Mouse (Mus musculus): Measurements from ENCODE around the gene Nav2. TPM values are rescaled to one million over a fixed set of nuclear protein-coding genes. Genes with fewer than 3 reads are reported as not detected.

Nav2 gene
- total RNA-seq, 2 experiments from 2014 or later, result 116 to 131 TPM

DNA sequence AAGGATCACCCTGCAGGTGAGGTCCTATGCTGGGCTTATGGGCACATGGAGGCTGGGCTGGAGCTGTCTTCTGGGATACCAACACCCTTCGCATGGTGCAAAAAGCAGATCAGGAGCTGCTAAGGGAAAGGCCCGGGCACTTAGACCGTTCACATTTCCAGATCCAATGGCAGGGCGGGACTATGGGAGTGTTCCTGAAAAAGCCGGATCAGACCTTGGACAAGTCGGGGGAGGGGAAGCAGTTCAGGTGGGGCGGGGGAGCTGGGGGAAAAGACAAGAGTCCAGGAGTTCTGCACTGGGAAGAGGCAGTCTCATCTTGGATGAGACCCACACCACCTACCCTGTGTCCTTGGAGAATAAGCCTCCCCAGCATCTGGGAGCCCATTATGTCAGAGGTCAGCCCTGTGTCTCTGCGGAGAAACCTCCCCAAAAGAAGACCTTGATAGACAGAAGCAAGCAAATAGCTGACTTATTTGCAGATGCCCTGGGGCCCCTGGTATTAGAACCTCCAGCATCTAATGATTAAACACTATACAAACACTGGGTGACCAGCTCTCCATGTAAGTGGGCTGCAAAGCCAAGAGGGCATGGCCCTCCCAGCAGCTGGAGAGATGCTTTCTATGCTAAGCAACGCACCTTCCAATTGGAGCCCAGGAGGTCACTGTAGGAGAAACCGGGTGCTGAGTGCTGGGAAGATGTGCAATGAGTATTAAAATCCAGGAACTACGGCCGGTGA is 597.7 kb downstream of the Nav2 start:
- intact Hi-C loops (cut with DNase I), result no loop called here
- DNase-seq (ENCODE audit: extremely low spot score in 1 of 2, low spot score in 2 of 2), result no peak

DNA sequence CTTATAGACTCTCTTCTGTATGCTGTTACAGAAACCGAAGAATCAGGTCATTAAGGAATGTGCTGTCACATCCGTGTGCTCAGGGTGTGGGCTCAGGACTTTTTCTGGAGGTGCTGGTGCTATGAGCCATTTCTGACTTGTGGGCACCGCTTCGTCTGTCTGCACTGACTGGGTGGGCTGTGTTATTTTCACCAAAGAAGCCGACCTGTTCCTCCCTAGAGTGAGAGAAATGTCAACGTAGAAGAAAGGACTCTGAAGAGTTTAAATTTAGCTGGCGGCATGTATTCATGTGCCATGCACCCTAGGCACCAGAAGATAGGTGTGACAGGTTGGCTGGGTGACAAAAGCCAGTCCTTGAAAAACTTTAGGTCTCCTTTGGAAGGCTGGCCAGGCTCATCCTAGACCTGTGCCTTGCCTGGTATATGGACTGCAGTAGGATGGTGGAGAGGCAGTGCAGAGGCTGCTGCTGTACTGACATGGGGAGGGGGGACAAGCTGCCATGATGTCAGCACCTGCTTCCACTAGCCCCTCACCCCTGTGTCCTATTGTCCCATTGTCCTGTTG is 599.5 kb downstream of the Nav2 start:
- intact Hi-C loops (cut with DNase I), result no loop called here
- no peak for DNase-seq (ENCODE audit: extremely low spot score in 1 of 2, low spot score in 2 of 2)

DNA sequence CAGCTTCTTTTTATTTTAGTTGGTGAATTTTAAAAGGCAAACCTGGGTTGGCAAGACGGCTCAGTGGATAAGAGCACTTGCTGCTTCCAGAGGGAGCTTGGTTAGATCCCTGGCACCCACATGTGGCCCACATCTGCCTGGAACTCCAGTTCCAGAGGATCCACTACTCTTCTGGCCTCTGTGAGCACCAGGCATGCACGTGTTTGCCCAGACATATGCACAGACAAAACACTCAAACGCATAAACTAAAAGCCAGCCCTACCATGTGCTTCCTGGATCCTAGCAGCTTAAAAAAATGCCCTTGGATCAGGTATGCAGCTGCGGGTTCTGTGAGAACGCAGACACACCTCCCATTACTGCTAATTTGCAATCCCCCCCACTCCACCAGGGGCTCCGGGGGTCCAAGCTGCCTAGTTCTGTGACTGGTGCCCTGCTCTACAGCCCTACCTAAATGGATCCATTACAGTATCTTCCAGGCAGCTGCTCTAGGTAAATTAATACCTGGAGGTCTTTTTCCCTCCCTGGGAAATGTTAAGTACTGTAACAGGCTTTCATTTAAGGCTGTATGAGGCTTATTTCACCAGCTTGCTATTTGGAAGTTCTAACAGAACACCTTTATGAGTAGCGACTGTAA is 603.4 kb downstream of the Nav2 start:
- intact Hi-C loops (cut with DNase I), result no loop called here
- DNase-seq (ENCODE audit: extremely low spot score in 1 of 2, low spot score in 2 of 2), result no peak

DNA sequence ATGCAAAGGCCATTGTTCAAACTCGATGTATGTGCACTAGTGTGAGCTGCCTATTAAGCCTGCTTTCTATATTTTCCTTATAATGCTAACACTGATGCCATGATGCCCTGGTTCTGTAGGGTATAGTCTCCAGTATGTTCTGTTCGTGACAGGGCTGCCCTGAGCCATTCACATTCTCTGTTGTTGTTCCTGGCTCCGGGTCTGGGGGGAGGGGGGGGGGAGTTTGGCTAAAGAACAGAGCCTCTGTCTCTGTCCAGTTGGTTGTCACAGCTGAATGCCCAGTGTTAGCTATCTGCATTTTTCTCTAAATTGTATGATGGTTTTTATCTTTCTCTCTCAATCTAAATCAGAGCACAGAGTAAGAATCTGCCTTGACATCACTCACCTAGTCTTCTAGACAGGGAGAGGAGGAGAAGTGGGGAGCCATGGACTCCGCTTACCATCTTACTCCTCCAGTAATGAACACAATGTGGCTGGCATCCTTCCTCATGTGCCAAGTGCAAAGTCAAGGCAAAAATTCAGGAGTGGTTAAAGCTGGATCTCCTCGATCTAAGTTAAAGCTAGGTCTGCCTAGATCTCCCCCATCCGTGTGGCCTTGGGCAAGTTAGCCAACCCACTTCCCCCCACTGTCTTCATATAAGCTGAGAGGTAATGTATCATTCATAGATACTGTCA is 605.4 kb downstream of the Nav2 start:
- intact Hi-C loops (cut with DNase I), result no loop called here
- DNase-seq (ENCODE audit: extremely low spot score in 1 of 2, low spot score in 2 of 2), result no peak

DNA sequence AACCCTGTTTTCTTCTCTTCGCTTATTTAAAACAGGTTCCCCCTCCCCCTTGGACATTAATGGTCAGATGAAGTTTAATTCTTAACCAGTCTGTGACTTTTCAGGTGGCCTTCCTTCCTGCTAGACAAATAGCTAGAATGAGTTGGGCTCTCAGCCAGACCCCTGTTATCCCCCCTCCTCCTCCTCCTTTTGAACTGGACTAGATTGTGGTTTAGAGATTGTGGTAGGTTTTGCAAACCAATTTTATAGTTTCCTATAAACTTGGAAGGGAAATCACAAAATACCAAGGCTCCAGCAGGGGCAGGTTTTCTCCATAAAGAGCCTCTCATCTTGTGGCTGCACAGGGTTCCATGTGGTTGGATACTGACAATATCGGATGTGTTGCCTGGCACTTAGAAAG is 606.5 kb downstream of the Nav2 start:
- DNase-seq (ENCODE audit: extremely low spot score in 1 of 2, low spot score in 2 of 2), result no peak
- intact Hi-C loops (cut with DNase I), result no loop called here

DNA sequence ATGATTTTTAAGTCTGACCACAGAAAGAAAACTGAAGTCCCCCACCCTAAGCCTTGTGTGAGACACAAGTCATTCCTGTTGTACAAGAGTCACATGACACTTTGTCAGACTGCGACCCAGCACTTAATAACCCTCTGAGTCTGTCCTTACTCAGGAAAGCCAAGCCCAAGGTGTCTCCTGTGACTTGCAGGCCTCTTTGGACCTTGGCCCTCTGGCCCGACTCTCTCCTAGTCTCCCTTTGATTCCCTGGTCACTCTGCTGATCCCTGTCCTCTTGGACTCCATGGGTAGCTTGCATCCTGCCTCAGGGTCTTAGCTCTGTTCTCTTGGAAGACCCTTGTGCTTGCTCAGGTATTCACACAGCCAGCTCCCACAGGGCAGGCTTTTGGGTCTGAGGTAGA is 612.0 kb downstream of the Nav2 start:
- intact Hi-C loops (cut with DNase I), result no loop called here
- DNase-seq (ENCODE audit: extremely low spot score in 1 of 2, low spot score in 2 of 2), result no peak

DNA sequence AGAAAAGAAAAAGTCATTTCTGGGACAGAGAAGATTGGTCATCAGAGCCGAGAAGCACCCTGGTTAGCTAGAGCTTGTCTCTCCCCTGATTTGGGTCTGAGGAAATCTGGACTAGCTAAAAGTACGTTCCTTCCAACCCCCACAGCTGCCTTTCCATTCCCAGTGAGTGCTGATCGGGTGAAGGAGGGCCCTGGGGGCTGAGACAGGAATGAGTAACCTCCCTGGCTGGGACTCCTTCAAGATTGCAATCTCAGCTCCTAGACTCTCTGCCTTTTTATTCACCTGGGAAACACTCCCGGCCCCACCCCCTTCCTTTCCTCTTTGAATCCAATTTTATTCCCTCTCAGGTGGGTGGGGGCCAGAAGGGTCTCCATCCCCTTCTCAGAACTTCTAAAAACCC is 612.8 kb downstream of the Nav2 start:
- DNase-seq (ENCODE audit: extremely low spot score in 1 of 2, low spot score in 2 of 2), result no peak
- intact Hi-C loops (cut with DNase I), result no loop called here

DNA sequence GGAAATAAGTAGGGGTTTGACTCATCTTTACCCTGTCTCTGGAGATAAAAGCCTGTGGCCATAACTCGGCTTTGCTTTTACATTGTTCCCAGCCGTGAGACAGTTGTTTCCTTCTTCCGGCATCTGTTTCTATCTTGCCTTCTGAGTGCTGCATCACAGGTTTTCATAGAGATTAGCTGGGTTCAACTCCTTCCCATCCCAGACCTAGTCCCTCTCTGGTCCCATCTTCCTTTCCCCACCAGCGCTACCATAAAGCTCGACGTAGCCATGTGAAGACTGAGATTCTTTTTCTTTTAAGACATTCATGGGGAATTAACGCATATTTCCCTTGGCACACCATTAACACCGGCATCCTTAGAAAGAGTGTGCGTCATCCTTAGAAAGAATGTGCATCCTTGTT is 613.5 kb downstream of the Nav2 start:
- intact Hi-C loops (cut with DNase I), result no loop called here
- DNase-seq (ENCODE audit: extremely low spot score in 1 of 2, low spot score in 2 of 2), result no peak

DNA sequence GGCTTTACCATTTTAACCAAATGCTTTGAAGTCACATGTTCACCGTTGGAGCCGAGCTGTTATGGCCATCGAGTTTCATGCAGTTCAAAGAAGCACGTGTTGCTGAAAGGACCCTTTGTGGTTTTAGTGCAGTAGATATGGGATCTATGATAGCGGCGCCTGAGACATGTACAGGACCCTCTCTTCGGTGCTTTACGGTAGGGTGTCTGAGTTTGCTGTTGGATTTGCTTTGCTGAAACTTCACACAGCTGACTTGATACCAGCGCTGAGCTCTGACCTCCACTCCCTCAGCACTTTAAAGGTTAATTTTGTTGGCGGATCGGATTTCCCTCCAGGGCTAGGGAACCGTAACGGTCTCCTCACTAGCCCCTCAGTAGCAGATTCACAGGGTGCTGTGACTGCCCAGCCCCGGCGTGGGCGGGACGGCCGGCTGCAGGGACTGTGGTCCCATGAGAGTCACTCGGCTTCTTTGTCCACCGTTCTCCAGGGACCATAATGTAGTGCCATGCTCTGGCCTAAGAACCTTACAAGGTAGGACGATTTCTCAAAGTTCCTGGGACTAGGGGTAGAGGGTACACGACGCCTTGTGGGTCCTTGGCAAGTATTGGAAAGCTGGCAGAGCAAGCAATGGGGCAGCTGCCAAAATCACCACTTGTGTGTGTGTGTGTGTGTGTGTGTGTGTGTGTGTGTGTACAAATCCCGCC is 614.0 kb downstream of the Nav2 start:
- intact Hi-C loops (cut with DNase I), result no loop called here
- no peak for DNase-seq (ENCODE audit: extremely low spot score in 1 of 2, low spot score in 2 of 2)

DNA sequence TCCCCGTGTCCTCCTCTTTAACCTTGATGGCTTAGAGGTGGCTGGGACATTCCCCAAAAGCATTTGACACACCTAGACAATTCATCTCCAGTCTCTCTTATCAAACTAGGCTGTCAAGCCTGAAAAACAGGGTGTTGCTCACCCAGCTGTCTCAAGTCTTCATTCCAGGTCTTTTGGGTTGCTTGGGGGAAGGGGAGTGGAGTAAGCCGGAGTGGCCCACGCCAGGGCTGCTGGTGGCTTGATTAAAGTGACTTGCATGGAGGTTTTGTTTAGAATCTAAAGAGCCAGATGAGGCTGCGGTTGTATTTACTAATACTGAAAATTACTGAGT is 614.6 kb downstream of the Nav2 start:
- DNase-seq (ENCODE audit: extremely low spot score in 1 of 2, low spot score in 2 of 2), result no peak
- intact Hi-C loops (cut with DNase I), result no loop called here

DNA sequence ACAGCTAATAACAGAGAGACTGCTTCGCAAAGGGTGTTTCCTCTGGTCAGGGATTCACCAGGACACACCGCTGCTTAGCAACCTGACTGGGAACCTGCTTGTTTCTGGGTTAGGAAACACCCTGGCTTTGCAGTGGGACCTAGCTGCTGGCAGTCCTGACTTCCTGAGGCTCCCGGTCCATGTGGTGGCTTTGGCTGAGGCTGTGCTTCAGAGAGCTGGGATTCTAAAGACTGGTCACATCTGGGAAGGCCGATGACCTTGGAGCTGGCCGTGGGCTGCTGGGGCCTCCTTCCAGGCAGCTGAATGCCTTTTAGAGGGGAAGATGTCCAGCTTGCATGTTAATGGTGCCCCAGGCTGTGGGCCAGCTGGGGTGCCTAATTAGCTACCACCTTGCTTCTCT is 615.2 kb downstream of the Nav2 start:
- intact Hi-C loops (cut with DNase I), result no loop called here
- DNase-seq (ENCODE audit: extremely low spot score in 1 of 2, low spot score in 2 of 2), result peak in 1 of 2 experiments; percentile 48

DNA sequence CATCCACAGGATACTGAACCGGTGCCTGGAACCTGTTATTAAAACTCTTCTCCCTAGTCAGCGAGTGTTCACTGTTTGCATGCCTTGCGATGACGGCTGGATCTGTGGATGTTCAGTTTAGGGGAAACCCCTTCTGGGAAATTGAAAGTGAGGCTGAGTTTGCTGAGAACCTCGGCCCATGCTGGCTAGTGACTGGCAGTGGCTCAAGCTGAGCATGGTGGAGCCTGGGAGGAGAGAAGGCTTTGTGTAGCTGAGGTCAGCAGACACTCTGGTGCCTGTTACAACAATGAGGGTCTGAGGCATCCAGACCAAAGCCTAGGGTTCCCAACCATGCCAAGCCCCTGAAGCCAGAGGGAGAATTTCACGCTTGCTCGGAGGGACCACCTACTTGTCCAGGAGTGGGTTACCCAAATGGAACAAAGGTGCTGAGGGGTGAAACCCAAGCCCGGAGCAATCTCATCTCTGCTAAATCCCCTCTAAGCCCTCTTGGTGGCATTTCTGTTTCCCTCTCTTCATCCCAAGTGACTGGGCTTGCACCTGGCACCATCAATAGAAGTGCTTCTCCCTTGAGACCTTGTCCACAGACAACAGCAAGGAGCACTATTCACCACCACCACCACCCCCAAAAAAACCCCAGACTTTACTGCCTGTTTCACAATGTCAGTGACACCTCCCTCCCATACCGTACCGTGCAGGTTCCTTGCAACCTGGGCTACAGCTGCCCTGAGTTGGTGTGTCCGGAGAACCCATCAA is 617.0 kb downstream of the Nav2 start:
- intact Hi-C loops (cut with DNase I), result no loop called here
- DNase-seq (ENCODE audit: extremely low spot score in 1 of 2, low spot score in 2 of 2), result no peak

DNA sequence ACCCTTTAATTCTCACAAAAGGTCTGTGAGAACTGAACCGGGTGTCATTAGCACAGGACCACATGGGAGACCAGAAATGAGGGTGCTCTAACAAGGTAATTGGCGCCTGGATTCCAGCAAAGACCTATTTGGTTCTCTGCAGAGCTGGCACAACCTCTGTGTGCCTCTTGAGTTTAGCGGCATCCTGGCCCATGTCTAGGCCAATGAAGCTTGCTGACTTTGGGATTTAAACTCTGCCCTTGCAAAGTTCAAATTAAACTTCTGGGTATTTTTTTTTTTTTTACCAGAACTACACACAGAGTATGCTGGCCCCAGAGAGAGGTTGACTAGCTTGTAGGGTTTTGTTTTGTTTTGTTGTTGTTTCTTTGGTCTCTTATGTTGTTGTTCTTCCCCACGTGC is 617.6 kb downstream of the Nav2 start:
- intact Hi-C loops (cut with DNase I), result no loop called here

DNA sequence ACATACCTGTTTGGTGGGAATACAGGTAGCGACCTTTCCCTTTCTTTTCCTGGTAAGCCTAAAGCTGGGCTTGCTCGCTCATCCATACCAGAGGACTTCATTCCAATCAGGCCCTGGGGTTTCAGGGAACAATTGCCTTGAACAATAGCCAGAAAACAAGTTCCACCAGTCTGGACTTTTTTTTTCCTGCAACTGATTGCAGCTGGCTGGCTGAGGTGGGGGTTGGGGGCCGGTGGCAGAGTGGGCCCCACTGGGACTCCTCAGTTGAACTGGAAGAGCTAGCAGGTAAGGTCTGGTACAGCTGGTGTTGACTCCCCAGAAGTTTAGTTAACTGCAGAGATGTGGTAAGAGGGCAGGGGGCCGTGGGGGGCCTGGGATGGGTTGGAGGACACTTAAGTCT is 619.0 kb downstream of the Nav2 start:
- intact Hi-C loops (cut with DNase I), result no loop called here
- no peak for DNase-seq (ENCODE audit: extremely low spot score in 1 of 2, low spot score in 2 of 2)

More for the DNA sequence above, 617.6 kb downstream of the Nav2 start:
- no peak for DNase-seq (ENCODE audit: extremely low spot score in 1 of 2, low spot score in 2 of 2)

DNA sequence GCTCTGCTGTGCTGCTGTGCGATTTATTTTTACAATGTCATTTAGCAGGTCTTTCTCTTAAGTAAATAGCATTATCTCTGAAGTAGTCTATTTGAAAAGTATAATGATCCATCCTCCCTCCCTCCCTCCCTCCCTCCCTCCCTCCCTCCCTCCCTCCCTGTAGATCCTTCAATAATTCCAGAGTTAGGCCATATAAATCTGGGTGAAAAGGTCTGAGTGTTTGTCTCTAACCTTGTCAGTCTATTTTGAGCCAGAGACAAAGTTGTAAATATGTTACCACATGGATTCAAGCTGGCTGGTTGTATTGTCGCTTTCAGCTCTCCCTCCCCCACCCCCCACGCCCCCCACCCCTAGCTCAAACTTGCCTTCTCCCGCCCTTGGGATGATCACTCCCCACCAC is 619.4 kb downstream of the Nav2 start:
- intact Hi-C loops (cut with DNase I), result no loop called here
- DNase-seq (ENCODE audit: extremely low spot score in 1 of 2, low spot score in 2 of 2), result no peak

DNA sequence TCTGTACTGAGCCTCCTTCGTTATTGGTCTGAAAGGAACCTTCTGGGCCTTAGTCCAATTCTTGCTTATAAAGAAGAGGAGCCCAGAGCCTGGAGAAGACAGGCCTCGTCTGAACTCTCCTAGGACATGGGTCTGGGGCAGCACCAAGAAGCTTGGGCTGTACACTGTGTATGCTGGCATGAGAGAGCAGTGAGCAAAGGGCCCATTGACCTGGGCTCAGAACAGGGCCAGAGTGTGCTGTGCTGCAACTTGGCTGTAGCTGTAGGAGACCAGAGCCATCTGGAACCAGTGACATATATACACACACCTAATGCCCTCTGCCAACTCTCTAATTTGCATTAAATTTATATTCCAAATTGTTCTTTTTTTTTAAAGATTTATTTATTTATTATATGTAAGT is 621.0 kb downstream of the Nav2 start:
- no peak for DNase-seq (ENCODE audit: extremely low spot score in 1 of 2, low spot score in 2 of 2)
- intact Hi-C loops (cut with DNase I), result no loop called here

DNA sequence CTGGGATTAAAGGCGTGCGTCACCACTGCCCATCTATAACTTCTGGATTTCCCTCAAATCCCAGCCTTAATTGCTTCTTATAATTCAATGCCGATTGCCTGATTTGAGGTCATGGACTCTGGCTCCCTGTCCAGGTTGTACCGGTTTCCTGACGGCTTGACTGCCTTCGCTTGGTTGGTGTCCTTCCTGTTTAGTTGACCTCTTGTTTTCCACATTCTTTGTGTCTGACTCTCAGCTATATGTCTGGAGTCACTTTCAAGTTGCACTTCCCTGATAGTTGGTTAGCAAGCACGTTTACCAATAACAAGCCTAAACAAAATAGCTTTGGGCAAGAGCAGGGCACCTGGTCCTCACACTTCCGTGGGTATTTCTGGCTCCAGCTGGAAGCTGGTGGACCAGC is 625.1 kb downstream of the Nav2 start:
- intact Hi-C loops (cut with DNase I), result no loop called here
- no peak for DNase-seq (ENCODE audit: extremely low spot score in 1 of 2, low spot score in 2 of 2)

DNA sequence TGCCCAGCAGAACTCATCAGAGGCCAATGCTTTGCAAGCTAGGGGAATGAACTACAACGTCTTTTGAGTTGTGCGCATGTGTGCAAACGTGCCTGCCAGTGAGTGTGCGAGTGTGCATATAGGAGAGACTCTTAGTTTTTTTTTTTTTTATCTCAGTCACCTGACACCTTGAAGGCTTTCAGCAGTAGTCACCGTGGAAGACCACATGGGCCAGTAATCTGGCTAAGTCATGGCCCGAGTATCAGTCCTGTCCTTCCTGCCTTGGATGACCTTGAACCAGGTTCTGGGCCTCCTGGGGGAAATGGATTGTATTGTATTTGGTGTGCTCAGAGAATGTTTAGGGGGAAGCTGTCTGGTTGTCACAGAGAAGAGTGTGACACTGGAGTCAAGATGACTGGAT is 625.7 kb downstream of the Nav2 start:
- intact Hi-C loops (cut with DNase I), result no loop called here
- no peak for DNase-seq (ENCODE audit: extremely low spot score in 1 of 2, low spot score in 2 of 2)

DNA sequence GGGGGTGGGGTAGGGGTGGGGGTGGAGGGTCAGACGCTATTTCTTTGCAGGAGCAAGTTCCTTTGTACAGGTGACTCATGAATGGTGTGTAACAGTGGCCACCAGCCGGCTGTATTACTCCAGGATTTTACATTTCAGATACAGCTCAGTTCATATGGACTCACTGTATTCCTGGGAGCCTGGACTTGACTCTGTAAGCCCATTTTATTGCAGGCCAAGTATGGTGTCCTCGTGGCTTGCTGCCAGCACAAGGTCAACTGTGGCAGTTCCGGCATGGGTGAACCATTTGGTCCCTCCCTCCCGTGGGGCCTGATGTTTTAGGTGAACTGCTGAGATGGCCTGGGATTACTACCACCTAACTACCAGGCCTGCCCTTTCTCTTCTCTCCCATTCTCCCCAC is 629.8 kb downstream of the Nav2 start:
- intact Hi-C loops (cut with DNase I), result loop anchor here (5.0 kb wide), 1 partner anchor 51 kb away; no protein-coding TSS in a partner anchor
- DNase-seq (ENCODE audit: extremely low spot score in 1 of 2, low spot score in 2 of 2), result no peak
